Mouse (Mus musculus): Measurements from ENCODE around the gene Gzmb.
"Not testable (repeated sequence)": the region's sequence is repeated elsewhere in the genome, so short reads cannot be mapped to it uniquely, and the experiment has no call there.

The Gzmb gene

DNA sequence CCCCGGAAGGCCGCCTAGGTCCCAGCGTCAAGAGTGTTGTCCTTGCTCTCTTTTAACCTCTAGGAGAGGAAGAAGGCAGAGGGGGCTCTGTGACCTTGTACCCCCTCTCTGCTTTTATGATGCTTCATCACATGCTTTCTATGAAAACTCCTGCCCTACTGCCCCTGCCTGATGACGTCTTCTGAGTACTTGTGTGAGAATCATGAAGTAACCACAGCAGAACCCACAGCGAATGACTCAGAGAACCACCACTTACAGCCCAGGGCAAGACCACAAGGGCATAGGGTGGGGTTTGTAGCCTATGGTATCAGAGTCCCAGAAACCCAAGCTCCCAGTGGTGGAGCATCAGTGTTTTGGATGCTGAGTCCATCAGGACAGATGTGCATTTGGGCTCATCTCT lies at the start of gene Gzmb:
TSS of gene Gzmb (minus strand) at position 108 of the 400 bp plus-strand sequence.
- DNase-seq (ENCODE audit: low spot score): no peak

DNA sequence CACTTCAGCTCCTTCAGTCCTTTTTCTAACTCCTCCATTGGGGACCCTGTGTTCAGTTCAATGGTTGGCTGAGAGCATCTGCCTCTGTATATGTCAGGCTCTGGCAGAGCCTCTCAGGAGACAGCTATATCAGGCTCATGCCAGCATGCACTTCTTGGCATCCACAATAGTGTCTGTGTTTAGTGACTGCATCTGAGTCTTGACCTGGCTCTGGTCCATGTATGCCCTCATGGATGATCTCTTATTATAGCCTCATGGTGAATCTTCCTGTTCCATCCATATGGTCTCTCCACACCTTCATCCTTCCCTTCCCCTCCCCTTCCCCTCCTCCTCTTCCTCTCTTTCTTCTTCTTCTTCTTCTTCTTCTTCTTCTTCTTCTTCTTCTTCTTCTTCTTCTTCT lies 49.7 kb upstream of the Gzmb start:
- not testable (repeated sequence) for DNase-seq (ENCODE audit: low spot score)

DNA sequence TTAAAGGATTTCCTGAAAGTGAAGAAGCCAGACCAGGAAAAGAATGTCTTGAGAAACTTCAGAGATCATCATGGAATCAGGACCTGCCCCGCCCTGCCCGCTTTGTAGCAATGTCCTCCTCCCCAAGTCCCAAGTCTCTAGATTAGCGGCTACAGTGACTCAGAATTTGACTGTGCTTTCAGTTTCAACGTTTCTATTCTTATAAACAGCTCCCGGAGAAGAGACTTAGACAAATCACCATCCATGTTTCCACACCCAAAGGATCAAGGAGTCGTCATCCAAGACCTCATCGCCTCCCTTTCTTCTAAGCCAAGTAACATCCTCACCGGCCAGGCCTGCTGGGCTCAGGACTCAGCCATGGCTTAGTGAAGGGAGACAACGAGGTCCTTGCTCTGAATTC lies 48.2 kb upstream of the Gzmb start:
- DNase-seq (ENCODE audit: low spot score): no peak

DNA sequence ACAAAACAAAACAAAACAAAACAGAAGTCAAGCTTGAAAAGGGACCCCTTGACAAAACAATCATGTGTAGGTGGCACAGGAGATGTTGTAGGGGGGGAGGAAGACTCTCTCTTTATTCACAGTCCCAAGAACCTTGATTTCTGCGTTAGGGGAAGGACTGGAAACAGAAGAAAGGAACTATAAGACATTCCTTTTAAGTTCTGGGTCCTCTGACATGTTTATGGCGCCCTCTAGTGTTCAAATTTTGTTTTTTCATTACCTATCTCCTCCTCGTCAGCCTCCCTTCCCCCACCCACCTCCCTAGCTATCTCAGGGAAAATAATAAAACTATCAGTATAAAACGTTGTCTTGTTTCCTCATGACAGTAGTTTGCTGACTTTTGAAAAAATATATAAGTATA lies 42.1 kb upstream of the Gzmb start:
- DNase-seq (ENCODE audit: low spot score): peak; percentile 90

DNA sequence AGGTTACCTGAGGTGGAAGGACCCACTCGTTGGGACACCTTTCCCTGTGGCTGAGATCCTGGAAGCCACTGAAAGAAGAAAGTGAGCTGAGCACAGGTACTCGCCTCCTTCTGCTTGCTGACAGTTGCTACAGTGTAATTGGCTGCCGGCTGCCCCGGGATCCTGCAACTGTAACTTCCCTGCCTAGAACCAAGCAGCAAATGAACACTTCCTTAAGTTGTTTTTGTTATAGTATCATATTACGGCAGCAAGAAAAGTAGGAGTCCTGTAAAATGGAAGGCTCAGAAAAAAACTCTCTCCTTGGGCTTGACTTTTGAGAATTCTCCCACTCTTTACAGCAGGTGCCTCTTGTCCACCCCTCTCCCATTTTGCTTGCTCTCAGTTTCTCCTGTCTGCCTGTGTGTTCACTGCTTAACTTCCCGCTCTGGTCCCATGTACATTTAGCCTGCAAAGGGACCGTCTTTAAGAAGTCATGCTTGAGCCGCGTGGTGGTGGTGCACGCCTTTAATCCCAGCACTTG lies 41.5 kb upstream of the Gzmb start:
- no peak for DNase-seq (ENCODE audit: low spot score)

DNA sequence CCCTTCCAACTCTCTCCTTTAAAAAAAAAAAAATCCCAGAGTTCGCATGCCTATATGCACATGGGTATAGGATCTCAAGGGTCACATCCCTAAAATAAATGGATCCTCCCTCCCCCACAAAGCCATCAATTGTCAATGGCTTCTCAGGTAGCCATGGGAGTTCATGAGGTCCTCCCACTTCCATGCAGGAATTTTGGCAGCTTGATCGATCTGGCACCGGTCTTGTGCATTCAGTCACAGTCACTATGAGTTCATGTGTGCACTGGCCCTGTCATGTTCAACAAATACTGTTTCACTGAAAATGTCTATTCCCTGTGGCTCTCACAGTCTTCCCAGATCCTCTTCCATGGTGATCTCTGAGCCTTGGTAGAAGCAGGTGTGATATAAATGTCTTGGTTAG lies 40.0 kb upstream of the Gzmb start:
- no peak for DNase-seq (ENCODE audit: low spot score)

DNA sequence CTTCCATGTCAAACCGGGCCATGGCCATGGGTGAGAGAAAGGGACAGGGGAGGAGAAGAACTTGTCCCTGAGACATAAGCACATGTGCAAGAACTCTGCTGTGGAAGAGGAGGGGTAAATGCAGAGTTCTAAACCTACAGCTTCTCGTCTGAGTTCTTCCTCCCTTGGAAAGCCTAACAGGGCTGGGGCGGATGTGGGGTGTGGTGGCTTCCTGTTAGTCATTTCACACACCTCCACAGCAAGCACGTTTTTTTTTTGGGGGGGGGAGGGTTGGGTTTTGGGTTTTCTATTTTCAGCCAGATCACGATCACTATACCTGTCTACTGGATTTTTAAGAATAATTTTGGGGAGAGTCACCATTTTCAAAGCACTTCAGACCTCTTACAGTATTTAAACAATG lies 34.7 kb upstream of the Gzmb start:
- no peak for DNase-seq (ENCODE audit: low spot score)

DNA sequence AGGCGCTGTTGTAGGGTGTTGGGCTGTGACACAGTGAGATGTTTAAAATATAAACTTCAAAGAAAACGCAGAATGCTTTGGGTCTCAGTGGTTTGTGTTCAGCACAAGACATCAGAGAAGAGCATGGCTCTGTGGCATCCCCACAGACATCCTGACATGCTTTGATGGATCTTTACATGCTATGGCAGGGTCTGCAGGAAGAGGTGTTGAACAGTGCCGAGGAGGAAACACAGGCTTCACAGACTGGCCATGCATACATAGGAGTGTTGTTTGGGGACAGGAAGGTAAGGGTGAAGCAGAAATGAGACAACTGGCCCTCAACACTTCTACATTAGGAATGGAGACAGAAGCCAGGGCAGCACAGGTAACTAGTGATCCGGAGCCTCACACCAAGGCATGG lies 34.0 kb upstream of the Gzmb start:
- DNase-seq (ENCODE audit: low spot score): no peak

DNA sequence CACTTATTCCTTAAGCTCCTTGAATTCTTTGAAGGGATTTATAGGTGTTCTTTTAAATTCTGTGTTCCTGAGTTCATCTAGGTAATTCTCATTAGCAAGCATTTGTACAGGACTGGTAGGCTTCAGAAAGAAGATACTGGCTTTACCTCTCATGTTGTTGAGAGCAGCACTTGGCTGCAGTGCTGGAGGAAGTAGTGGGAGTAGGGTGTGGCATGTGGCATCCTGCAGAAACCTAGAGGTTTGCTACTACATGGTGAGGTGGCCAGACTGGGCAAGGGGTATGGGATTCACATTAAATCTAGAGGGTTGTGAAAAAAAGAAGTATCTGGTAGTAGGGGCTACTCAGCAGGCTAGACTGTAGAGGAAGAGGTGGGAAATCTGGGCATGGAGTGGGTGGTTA lies 31.1 kb upstream of the Gzmb start:
- no peak for DNase-seq (ENCODE audit: low spot score)

DNA sequence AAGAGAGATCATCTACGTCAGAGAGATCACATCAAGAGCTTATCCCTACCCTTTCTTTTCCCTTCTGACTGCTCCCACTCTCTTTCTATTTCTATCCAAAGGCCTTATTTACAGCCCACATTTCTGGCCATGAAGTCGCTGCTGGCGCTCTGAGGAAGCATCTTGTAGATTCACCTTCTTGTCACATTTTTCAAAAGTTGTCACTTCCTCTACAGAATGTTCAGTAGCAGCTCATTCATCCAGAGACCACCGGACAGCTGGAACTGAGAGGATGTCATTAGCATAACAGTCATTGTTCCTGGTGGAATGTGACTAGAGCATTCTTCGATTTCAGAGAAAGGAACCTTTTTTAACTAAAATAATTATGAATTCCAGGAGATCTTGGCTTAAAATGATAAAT lies 26.6 kb upstream of the Gzmb start:
- peak; percentile 4 for DNase-seq (ENCODE audit: low spot score)

DNA sequence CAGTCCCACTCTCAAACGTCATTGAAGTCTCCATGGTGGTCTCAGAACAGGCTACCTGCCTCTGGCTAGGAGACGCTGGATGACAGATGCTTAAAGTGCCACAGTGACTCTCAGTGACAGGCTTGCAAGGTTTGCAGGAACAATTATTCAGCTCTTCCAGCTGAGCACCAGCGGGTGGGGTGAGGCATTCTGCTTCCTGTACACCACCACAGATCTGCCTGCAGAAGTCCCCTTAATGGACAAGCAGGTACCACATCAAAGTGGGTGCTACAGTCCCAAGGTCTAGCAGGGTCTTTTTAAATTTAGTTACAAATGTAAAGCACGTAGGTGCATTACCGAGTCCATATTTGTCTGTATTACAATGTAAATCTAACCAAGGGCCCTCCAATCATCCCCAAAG lies 25.7 kb upstream of the Gzmb start:
- no peak for DNase-seq (ENCODE audit: low spot score)

DNA sequence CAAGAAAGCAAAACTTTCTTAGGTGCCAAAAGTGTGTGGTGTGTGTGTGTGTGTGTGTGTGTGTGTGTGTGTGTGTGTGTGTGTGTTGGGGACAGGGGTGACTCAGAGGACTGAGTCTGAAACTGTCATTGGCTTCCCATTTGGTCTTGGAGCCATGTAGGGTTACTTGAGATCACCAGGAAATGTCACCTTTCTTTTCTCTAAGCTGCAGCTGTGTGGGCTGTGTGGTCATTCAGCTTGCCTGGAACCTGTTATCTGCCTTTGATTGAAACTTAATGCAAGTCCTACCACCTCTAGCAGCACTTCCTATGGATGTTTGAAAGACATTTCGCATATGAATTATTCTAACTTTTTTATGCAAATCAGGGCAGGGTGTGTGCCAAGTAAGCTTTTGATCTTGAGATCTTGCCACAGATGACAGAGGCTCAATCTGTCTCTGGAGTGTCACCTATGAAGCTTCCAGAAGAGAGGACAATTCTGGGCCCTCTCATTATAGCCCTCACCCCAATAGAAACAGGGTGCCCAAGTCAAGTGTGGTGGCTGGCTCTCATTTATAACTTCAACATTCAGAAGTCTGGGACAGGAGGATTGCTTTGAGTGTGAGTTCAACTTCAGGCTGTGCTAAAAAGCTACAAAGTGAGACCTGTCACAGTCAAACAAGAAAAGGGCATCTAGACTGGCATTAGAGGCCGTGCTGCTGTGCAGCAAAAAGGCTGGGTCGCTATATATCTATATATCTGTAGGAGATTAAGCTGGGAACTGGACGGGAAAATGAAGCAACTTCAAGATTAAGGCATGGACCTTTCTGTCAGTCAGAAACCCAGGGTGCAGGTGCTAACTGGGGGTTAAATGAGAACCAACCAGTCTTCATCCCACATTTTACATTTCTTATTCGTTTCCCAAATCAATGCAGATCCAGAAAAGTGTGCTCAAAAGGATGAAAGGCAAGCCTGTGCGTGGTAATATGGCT lies 22.6 kb upstream of the Gzmb start:
- DNase-seq (ENCODE audit: low spot score): no peak

DNA sequence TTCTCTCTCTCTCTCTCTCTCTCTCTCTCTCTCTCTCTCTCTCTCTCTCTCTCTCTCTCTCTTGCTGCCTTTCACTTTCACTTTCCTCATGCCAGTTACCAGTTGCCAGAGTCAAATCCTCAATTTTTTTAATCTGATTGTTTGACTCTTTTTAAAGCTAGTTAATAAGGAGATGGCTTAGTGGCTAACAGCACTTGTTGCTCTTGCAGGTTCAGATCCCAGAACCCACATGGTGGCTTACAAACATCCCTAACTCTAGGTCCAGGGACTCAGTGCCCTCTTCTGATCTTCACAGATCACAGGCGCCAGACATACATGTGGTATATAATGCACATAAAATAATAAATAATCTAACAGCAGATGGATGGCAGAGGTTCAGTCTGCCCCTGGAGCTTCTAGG lies 21.8 kb upstream of the Gzmb start:
- DNase-seq (ENCODE audit: low spot score): no peak

DNA sequence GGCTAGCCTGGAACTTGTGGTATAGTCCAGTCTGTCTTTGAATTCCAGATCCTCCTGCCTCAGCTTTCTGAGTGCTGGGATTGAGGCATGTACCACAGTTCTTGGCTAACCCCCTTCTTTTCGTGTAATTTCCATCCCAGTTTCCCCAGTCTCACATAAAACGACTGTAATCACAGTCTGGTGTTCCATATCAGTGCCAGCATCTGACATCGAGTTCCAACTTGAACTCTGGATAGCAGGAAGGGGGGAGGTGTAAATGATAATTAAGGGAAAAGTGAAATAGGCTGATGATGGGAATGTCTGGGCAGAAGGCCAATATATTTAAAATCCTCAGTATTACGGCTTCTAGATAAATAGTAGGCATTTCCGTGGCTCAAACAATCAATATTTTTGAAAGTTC lies 19.0 kb upstream of the Gzmb start:
- no peak for DNase-seq (ENCODE audit: low spot score)

DNA sequence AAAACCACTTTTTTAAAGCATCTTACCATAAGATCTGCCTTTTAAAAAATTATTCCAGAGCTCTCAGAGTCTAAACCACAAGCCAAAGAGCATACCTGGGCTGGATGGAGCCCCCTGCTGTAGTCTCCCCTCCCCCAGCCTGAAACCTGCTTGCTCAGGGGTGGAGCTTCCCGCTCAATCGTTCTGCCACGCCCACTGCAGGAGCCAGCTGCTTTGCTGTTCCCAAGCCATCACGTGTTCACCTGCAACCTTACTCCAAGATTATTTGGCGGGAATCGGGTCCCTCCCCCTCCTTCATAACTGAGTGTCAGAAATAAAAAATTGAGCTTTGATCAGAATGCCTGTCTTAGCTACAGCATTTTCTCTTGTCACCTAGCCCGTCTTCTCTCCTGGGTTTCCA lies 16.6 kb upstream of the Gzmb start:
- DNase-seq (ENCODE audit: low spot score): not testable (repeated sequence)

DNA sequence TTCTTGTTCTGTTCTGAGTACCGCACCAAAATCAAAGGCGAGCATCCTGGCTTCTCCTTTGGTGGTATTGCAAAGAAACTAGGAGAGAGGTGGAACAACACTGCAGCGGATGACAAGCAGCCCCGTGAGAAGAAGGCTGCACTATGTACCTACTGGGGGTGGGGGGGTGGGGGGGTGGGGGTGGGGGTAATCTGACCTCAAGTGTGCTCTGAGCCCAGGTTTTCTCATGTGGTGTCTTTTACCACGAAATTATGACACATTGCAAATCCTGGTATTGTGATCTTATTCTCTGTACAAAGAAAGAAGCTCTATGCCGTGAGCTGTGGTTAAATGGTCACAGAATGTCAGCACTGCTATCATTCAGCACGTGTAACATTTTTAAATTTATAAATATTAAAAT lies 14.0 kb upstream of the Gzmb start:
- not testable (repeated sequence) for DNase-seq (ENCODE audit: low spot score)

DNA sequence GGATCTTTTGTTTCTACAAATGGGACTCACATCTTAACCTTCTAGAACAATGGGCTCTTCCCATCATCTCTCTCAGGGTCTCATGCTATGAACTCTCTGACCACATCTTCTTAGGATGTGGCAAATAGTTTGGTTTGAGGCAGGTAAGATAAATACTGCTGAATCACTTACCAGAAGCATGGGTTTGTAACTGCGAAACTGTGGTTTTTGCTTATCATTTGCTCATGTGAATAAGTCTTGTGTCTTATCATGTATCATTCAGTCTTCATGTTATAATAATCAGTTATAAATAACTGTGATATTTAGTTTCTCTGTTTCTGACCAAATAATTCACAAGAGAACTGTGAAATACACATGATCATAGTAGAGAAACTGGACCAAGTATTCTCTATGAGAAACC lies 4.0 kb upstream of the Gzmb start:
- no peak for DNase-seq (ENCODE audit: low spot score)

DNA sequence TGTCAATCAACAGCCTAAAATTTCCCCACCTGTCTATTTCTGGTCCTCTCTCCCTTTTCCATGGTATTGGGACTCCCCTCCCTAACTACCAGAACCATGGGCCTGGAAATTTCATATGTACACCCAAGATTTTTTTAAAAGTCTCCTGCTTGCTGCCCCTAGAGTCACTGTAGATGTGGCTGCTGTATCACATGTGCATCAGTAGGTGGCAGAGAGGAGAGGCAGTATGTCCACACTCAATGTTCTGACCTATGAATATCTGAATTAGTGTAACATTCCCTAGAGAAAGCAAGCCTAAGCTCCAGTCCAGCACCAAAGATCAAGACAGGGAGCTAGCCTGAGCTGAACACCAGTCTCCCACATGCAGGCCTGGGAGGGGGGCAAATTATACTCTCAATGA lies 21.7 kb downstream of the Gzmb start:
- no peak for DNase-seq (ENCODE audit: low spot score)

DNA sequence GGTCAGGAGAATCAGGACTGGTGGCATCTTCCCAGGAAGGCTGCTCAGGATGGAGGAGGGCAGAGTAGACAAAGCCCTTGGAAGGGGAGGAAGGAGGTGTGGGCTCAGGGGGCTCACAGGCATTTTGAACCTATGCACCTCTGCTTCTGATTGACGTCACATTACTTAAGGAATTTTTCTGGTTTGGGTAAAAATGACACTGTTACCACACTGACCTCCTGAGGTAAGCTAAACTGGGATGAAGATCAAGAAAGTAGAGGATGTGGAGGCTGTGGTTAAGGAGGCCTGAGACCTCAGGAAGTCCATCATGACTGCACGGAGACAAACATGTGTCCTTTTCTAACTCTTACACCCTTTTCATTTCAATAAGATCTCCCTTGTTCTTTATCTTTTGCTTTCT lies 27.5 kb downstream of the Gzmb start, which contains the start of gene Gzmc:
TSS of gene Gzmc (minus strand) at position 101 of the 400 bp plus-strand sequence.
- DNase-seq (ENCODE audit: low spot score): no peak

DNA sequence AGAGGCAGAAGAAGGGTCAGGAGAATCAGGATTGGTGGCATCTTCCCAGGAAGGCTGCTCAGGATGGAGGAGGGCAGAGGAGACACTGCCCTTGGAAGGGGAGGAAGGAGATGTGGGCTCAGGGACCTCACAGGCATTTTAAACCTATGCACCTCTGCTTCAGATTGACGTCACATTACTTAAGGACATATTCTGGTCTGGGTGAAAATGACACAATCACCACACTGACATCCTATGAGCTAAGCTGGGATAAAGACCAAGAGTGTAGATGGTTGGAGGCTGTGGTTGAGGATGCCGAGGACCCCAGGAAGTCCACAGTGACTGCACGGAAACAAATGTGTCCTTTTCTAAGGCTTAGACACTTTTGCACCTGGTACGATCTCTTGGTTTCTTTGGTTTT lies 50.7 kb downstream of the Gzmb start, which contains the start of gene Gzmf:
TSS of gene Gzmf (minus strand) at position 101 of the 400 bp plus-strand sequence.
- no peak for DNase-seq (ENCODE audit: low spot score)
